Mouse (Mus musculus) left cerebral cortex, adult 18-20 months (tissue): Measurements from ENCODE around the gene Otof. TPM values are rescaled to one million over a fixed set of nuclear protein-coding genes. Genes with fewer than 3 reads are reported as not detected.

ENCODE experiments used
- DNase-seq, 2 experiments: peaks; one replicate each; pipeline ENCODE4 v3.0.0; 2021 to 2022; ENCODE audit warnings: low spot score in 2 of 2, mixed read lengths in 1 of 2
- long read RNA-seq, 2 experiments: library from polyadenylated mRNA; stranded (forward); transcript quantifications; one replicate each; pipeline ENCODE4 v2.0.0; 2021
- total RNA-seq, 2 experiments: library from RNA; stranded (reverse); gene quantifications; 2 replicates each; pipeline ENCODE4 v1.2.3; 2021

The Otof gene
- 10 to 100 TPM; 19.7 to 19.8 TPM for total RNA-seq
- long read RNA-seq, experiment 1, partial matches to known transcripts: 6 of 24 reads
- long read RNA-seq, experiment 1, other reads (novel, unspliced or antisense): 18 of 24 reads
- long read RNA-seq, experiment 2, full-length matches to known transcripts: 2 of 23 reads
- long read RNA-seq, experiment 2, partial matches to known transcripts: 5 of 23 reads
- long read RNA-seq, experiment 2, other reads (novel, unspliced or antisense): 16 of 23 reads

- DNase-seq: peak; percentile 56 to 74
Measured at GRCm38 (mm10) chr5:30461821-30462220, at the start of gene Otof. Otof (minus strand) TSS chr5:30461932.

GRCm38 (mm10) chr5:30497299-30497698 is 35.6 kb upstream of the Otof start:
- no peak for DNase-seq

GRCm38 (mm10) chr5:30496821-30497220 is 35.1 kb upstream of the Otof start:
- no peak for DNase-seq

GRCm38 (mm10) chr5:30495288-30495687 is 33.6 kb upstream of the Otof start:
- no peak for DNase-seq

GRCm38 (mm10) chr5:30494606-30495005 is 32.9 kb upstream of the Otof start:
- DNase-seq: no peak

- no peak for DNase-seq
Measured at GRCm38 (mm10) chr5:30493723-30494122, 32.0 kb upstream of the Otof start.

- DNase-seq: no peak
Measured at GRCm38 (mm10) chr5:30490845-30491244, 29.1 kb upstream of the Otof start.

- no peak for DNase-seq
Measured at GRCm38 (mm10) chr5:30490215-30490614, 28.5 kb upstream of the Otof start.

GRCm38 (mm10) chr5:30485136-30485535 is 23.4 kb upstream of the Otof start:
- DNase-seq: no peak

GRCm38 (mm10) chr5:30484591-30484990 is 22.9 kb upstream of the Otof start:
- DNase-seq: no peak

- no peak for DNase-seq
Measured at GRCm38 (mm10) chr5:30483533-30483932, 21.8 kb upstream of the Otof start.

GRCm38 (mm10) chr5:30482319-30482718 is 20.6 kb upstream of the Otof start:
- DNase-seq: peak; percentile 67 to 74

GRCm38 (mm10) chr5:30476534-30476933 is 14.8 kb upstream of the Otof start:
- DNase-seq: peak; percentile 34 to 45

GRCm38 (mm10) chr5:30472148-30472547 is 10.4 kb upstream of the Otof start:
- no peak for DNase-seq

GRCm38 (mm10) chr5:30470454-30470853 is 8.7 kb upstream of the Otof start:
- DNase-seq: no peak

- DNase-seq: no peak
Measured at GRCm38 (mm10) chr5:30466315-30466714, 4.6 kb upstream of the Otof start.

GRCm38 (mm10) chr5:30465861-30466260 is 4.1 kb upstream of the Otof start, which contains the start of gene 1700001C02Rik:
1700001C02Rik (plus strand) TSS chr5:30466047.
- no peak for DNase-seq

- DNase-seq: no peak
Measured at GRCm38 (mm10) chr5:30460155-30460554, 1.6 kb downstream of the Otof start.

- peak; percentile 18 to 38 for DNase-seq
Measured at GRCm38 (mm10) chr5:30456056-30456455, 5.7 kb downstream of the Otof start.

GRCm38 (mm10) chr5:30444327-30444895 is 17.3 kb downstream of the Otof start:
- no peak for DNase-seq

GRCm38 (mm10) chr5:30442196-30442595 is 19.5 kb downstream of the Otof start:
- peak in 1 of 2 experiments; percentile 30 for DNase-seq

- DNase-seq: no peak
Measured at GRCm38 (mm10) chr5:30440308-30440906, 21.3 kb downstream of the Otof start.

GRCm38 (mm10) chr5:30438931-30439330 is 22.8 kb downstream of the Otof start:
- no peak for DNase-seq
